Mouse (Mus musculus) frontal cortex, postnatal 36 days (tissue): ENCODE measurements around the gene B430306N03Rik.
"Not testable (repeated sequence)": the region's sequence is repeated elsewhere in the genome, so short reads cannot be mapped to it uniquely, and the experiment has no call there.

Experiments used
- DNase-seq, 2 experiments: peaks; one replicate each; pipeline ENCODE4 v3.0.0; 2022; ENCODE audit warnings: low spot score in 2 of 2

Gene B430306N03Rik

DNA sequence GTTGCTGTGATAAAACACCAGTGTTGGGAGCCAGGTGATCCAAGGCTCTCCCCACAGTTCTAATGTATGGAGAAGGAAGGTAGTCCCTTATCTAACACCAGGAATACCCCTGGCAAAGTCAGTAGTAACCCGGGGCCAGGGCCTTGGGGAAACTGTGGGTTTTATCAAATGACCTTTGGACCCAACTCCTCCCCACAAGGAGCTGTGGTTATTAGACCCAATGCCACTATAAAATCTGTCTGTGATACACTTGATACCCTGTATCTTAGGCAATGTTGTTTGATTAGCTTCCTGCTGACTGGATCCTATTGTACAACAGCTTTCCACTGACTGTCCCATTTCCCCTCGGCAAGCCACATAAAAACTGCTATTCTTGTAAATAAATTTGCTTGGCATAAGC lies 3.8 kb upstream of the B430306N03Rik start:
- DNase-seq, result no peak

DNA sequence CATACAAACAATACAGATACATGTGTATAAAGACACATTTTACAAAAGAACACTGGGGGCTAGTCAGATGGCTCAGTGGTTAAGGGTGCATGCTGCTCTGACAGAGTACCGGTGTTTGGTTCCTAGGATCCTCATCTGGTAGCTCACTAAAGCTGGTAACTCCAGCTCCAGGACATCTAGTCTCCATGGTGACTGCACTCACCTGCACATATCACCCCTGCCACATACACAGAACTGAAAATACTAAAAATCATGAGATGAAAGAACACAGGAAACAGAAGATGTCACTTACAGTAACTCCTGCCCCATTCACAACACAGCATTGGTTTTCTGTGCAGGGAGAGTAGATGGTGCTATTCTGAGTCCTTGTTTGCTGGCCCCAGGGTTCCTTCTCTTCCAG lies 2.7 kb downstream of the B430306N03Rik start:
- no peak for DNase-seq

DNA sequence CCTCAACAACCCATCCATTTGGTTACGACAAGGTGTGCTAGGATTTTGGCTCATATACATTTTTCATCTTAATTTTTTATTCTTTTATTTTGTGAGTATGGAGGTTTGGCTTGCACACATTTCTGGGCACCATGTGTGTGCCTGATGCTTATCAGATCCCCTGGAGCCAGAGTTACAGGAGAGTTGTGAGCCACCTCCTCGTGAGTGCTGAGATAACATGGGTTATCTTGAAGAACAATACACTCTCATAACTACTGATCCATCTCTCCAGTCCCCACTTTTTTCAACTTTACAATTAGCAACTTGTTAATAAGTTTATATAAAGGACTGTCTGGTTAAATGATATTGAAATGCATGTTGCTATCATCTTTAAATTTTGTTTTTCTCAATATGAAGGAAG lies 5.3 kb downstream of the B430306N03Rik start:
- DNase-seq, result no peak

DNA sequence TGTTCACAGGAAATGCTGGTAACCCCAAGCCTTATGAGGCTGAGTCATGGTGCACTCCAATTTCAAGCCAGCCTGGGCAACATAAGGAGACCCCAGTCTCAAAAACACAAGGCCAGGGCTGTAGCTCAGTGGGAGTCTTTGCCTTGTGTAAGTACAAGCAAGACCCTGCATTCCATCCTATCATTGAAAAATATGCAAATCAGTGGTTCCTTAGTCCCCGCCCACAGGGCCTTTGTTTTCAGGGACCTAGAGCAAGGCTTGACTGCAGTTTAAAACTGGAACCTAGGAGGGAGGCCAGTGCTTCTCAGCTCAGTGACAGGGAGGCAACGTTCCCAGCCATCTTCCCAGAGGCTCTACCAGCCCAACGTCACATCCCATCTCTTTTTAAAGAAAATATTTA lies 7.3 kb downstream of the B430306N03Rik start:
- no peak for DNase-seq

DNA sequence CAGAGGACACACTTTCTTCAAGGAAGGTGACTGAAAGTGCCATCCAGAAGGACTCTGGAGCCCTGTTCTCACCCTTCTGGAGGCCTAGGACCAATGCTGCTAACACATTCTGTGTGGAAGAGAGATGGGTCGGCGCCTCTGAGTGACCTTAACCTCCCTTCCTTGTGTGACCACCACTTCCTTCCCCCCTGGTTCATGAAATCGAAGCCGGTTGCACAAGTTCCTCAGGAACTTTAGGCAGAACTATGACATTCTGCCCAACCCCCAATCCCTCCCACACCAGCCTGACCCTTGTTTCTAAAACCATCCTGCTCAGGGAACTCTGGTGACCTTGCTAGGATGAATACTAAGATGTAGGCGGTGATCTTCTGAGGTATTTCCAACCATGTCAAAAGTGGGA lies 8.3 kb downstream of the B430306N03Rik start:
- DNase-seq, result no peak

DNA sequence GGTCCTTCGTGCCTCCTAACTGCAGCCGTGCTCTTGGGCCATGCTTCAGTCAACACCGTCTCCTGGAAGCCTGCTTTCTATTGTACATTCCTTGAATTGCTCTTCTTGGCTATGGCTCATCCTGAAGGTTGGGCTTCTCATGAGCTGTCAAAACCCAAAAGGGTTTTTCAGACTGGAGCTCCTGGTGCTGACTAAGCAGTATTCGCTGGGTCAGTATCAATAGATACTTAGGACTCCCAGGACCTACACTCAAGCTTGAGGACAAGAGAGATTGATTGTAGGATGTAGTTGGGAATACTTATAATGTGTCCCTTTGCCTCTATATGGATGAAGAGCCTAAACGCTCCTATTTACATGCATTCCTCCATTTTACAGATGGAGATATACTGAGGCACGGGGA lies 9.2 kb downstream of the B430306N03Rik start:
- DNase-seq, result no peak

DNA sequence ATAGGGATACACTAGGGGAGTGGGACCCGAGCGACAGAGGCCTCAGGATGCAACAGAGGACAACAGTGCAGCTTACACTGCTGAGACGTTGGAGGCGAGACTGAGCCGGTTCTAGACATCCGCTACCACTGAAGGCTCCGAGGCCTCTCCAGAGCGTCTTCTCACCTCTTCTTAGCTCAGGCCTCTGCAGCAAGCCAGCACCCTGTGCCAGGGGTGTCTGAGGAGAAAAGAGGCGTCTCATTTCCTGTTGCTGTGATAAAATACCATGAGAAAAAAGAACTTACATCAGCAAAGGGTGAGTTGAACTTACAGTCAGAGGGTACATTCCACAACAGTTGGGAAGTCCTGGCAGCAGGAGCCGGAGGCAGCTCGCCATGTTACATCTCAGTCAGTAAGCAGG lies 9.7 kb downstream of the B430306N03Rik start:
- no peak for DNase-seq

DNA sequence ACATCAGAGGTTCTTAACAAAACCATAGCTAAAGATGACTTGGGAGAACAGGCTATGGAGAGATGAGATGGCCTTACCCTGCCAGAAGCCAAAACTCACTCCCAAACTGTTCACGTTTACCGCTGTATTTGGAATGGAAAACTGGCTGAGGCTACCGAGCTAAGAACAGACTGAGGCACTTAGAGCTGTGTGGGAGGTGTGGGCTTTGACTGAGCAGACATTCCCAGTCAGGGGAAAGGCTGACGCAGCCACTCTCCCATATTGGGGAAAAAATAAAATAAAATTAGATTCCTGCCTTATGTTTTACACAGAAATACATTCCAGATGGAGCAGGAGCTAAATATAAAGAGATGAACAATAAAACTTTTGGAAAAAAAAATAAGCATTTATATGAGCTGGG lies 10.7 kb downstream of the B430306N03Rik start:
- peak; percentile 66 to 92 for DNase-seq

DNA sequence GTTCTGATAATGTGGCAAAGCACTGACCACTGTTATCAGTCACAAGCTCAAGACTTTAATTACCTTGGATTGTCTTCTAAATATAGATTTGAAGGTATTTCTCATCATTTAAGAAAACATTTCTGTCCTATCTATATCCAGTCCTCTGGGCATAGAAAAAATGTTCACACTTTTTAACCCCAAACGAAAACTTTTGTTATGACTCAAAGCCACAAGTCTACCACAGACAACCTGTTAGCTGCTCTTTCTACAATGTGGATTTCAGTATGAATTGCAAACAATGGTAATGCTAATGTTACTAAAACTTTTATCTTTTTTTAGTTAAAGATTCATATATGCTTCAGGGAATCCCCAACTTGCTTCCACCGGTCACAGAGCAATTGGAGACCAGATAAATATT lies 16.6 kb downstream of the B430306N03Rik start:
- no peak for DNase-seq

DNA sequence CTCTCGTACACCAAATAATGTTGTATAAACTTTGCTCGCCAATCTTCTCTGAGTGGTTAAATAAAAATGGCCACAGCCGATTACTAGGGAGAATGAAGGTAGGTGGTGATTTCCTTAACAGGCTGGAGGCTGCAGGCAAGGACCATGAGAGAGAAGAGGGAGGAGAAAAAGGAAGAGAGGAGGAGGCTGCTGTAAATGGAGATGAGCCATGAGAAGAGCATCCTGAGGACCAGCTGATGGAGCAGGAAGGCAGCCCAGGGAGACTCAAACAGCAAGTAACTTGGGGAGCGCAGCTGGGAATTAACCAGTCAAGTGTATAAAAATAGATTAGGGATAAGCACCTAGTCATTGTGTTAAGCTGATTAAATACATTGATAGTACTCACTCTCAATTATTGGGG lies 18.2 kb downstream of the B430306N03Rik start:
- no peak for DNase-seq

DNA sequence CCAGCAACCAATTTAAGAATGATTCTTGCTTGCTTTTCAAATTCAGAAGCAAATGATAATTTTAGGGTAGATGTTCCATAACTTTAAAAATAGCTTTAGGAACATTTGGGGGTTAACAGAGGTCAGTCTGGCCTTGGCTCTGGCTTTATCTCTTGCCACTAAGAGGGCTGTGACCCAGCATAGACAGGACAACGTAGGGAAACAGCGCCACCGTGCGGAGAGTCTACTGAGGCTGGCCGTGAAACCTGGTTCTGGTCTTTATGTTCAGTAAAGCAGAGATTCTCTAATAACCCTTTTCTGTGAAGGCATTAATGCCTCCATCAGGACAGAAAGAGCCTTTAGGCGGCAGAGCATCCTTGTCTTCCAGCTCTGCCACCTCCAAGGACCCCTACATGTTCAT lies 20.9 kb downstream of the B430306N03Rik start:
- peak; percentile 78 to 90 for DNase-seq

DNA sequence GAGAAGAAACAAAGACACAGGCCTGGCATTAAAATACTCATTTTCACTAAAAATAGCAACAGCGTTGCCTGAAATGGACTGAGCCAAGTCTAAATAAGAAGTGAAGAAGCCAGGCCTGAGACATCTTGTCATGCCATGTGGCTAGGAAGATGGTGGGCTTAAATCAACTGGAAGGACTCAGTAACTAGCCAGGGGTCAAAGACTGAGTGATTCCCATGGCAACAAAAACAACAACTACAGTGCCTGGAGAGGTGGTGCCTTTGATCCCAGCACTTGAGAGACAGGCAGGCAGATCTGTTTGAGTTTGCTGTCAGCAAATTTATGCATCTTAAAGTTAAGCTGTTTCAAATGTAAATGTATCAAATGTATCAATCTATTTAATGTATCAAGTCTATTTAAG lies 24.3 kb downstream of the B430306N03Rik start:
- no peak for DNase-seq

DNA sequence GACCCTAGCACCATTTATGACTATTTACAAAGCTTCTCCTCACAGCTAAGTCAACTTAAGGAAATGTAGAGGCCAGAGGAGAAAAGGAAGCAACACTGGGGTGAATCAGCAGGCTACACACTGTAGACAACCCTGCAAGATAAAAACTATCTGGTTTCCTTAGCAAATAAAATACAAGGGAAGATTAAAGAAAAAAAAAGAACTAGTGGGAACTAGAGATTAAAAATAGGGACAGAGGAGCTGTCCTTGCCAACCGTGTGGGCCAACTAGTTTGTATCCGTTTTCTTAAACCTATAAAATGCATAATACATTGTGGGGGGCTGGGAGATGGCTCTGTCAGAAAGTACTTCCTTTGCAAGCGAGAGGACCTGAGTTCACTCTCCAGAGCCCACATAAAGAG lies 26.0 kb downstream of the B430306N03Rik start:
- DNase-seq, result peak in 1 of 2 experiments; percentile 45

DNA sequence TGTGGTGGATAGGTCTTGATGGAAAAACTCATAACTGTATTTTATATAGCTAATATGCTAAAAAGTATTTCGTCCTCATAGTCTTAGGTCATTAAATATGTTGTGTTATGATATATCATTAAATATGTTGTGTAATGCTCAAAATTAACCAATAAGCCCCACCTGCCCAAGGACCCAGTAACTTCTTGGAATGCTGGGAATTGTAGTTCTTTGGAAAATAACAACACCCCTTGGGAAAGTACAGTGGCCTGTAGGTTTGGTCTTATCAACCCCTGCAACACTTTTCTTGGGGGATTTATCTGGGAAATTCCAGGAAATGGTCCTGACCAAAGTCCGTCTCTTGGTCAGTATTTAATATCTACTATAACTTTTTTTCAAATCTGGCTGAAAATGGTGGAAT lies 27.1 kb downstream of the B430306N03Rik start:
- DNase-seq, result no peak

DNA sequence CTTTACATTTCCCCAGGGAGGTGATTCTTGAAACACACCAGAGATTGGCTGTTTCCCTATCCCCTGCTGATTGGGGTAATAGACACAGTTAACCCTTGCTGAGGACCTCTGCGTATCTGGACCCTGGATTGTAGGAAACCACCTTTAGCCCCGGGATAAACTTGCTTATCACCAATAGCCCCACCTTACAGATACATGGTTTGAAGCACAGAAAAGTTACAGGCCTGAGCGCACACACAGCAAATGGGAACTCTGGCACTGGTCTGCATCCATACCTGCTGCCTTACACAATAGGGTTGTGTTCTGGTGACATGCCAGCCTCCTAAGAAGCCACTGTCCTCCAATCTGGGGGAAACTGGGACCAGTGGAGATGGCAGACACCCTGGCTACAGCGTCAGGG lies 29.9 kb downstream of the B430306N03Rik start:
- DNase-seq, result no peak

DNA sequence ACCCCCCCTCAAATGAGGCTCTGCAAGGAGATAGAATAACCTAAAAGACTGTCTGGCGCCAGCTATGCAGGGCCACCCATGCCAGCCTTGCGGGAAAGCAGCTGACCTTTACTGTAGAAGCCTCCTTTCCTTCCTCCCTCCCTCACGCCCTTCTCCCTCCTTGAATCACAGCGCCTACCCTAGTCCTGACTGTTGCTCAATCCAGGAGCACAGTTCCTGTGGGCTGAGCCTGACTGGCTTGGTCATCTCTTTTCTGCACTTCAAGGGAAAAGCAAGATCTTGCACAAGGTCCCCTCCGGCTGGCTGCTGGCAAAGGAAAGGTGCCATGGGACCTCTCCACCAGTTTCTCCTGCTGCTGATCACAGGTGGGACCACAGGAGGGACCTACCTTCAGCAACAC lies 30.3 kb downstream of the B430306N03Rik start, which contains the start of gene Trem2:
TSS of gene Trem2 (plus strand) at position 171 of the 400 bp plus-strand sequence.
- no peak for DNase-seq

DNA sequence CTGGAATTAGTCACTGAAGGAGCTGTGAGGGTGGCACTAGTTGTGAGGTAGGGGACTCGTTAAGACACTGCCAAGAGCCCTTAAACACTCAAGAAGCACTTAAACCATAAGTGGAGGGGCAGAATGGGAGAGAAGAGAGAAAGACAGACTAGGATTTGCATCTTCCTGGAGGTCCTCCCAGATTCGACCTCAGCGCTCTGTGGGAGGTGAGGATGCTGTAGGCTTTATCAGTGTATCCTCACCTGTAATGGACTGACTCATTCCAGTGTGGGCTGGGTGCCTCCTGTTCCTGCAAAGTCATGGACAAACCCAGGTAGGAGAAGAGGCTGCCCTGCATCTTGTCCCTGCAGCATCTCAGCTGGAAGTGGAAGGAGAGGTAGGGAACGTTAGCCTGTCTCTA lies 30.9 kb downstream of the B430306N03Rik start:
- DNase-seq, result no peak

DNA sequence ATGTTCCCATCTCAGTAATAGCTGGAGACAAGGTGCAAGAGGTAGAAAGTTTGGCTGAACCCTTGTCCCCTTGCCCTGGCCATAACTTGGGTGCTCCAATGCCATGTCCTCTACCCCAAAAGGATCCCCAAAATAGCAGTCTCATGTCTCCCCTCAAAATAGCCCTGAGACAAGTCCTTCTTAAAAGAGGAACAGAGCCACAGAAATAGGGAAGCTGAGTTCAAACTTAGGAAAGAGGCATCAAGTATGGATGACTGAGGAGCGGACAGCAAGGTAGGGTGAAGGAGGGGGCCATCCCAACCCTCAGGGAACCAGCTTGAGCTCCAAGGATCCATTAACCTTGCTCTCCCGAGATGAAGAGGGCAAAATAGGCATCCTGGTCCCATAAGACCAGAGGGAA lies 31.3 kb downstream of the B430306N03Rik start:
- no peak for DNase-seq

DNA sequence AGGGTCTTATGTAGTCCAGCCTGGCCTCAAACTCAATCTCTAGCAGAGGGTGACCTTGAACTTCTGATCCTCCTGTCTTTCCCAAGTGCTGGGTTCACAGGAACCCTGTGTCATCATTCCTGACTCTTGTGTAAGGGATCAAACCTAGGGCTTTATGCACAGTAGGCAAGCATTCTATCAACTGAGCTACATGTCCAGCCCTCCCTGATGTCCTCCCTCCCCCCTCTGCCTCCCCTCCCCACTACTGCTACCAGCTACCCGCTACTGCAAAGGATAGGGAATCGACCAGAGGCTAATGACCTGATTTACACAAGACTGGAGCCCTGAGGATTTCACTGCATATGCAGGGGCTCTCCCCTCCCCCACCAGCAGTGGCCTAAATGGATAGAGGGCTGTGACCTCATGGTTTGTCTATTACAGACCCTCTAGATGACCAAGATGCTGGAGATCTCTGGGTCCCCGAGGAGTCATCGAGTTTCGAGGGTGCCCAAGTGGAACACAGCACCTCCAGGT lies 34.8 kb downstream of the B430306N03Rik start:
- no peak for DNase-seq

DNA sequence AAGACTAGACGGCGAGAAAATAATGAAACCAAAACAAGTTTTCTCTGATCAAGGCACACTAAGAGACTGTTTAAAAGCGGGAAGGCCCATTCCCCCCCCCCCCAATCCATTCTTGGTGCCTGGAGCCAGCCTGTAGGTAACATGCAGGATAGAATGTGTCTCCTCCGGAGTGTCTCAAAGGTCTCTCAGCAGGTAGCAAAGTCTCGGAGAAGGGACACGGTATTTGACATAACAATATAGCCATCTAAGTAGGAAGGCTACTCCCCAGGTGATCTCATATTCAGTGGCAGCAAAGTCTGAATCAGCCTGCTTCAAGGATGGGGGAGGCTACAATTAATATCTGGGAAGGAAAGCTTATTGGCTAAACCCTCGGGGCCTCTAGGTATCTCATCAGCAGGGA lies 37.0 kb downstream of the B430306N03Rik start:
- not testable (repeated sequence) for DNase-seq

DNA sequence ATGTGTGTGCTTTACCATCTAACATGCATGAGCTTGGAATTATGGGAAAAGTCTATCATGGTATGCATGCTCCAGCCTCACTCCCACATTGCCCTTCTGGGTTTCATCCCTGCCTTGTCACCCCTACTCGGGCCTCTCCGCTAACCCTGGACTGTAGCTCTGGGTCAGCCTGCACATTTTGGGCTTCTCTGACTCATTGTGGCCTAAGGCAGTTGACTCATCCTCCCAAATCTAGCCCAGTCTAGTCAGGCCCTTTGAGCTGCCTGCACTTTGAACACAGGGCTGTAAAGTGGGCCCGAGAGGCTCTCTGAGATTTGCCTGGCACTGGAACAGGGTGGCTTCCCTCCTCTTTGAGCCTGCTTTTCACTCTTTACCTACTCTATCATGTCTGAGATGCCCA lies 39.9 kb downstream of the B430306N03Rik start:
- DNase-seq, result no peak

DNA sequence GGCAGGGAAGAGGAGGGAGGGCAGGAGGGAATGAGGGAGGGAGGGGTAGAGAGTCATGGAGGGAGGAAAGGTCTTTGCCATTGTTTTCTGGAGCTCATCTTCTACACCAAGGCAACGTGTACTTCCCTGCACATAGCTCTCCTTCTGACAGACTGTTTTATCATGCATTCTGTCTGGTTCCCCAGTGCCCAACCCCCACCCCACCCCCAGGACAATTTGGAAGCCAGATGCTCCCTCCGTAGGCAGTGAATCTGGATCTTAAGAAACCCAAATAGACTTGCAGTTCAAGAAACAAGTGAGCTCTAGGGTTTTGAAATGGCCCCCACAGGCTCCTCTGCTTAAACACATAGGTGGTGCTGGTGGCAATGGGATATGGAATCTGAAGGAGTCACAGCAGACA lies 42.0 kb downstream of the B430306N03Rik start:
- no peak for DNase-seq

DNA sequence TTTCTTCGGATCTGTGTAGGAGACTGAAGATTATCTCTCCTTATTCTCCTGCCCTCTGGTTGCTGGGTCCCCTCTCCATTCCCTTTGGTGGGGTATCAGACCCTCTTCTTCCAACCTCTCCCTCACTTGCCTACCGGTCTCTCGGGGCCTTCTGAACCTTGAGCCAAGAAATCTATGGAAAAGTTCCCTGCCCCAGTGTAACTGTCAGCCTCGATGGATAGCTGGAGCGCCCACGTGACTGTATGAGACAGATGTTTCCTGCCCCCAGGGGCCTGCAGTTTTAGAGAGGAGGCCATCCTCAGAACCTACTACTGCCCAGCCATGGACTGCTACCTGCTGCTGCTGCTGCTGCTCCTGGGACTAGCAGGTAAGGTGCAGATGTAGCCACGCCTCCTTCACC lies 43.7 kb downstream of the B430306N03Rik start, which contains the start of gene Treml1:
TSS of gene Treml1 (plus strand) at position 301 of the 400 bp plus-strand sequence.
- DNase-seq, result no peak

DNA sequence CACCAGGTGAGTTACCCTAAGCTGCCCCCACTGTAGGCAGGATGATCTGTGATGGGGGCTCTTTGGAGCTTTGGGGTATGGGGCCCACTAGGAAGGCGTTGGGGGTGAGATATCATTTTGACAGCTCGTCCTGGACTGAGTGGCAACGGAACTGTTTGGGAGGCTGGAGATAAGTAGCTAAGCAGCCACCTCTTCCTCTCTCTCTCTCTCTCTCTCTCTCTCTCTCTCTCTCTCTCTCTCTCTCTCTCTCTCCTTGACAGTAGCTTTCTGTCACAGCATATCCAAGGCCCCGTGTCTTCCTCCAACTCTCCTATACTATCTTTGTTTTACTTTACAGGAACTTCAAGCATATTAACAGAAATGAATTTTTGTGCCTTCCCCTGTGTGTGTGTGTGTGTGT lies 44.5 kb downstream of the B430306N03Rik start:
- no peak for DNase-seq
